Mouse (Mus musculus) liver, embryonic 14.5 days (tissue): Measurements from ENCODE around the gene Wdr83. TPM values are rescaled to one million over a fixed set of nuclear protein-coding genes. Genes with fewer than 3 reads are reported as not detected.

Source experiments
- ATAC-seq: fragments of 200-750 bp; cut with Nextera tagmentation; 2 replicates; pipeline ENCODE4 v1.8.0; 2017; ENCODE audit warnings: moderate number of reproducible peaks, mild to moderate bottlenecking, moderate library complexity; ENCODE audit not compliant: insufficient read depth
- DNase-seq, 3 experiments: peaks; one replicate each; pipeline ENCODE4 v3.0.0-alpha.2; 2012 to 2013; ENCODE audit warnings: low read depth in 3 of 3, low spot score in 3 of 3
- H3K27ac ChIP-seq: fragments of 300-500 bp; sonication (generic); 2 replicates; pipeline ENCODE4 v1.5.1; 2014; ENCODE audit warnings: moderate library complexity, mild to moderate bottlenecking, control low read depth, inconsistent platforms
- H3K27me3 ChIP-seq: fragments of 300-500 bp; sonication (generic); 2 replicates; pipeline ENCODE4 v1.6.1; 2014; ENCODE audit warnings: mild to moderate bottlenecking, low read length, moderate library complexity; ENCODE audit not compliant: control insufficient read depth, insufficient read depth
- H3K36me3 ChIP-seq: fragments of 300-500 bp; sonication (generic); replicated peaks from 2 replicates; pipeline ENCODE4 v1.6.1; 2014; ENCODE audit warnings: low read depth; ENCODE audit not compliant: control insufficient read depth, insufficient read depth
- H3K4me1 ChIP-seq, 2 experiments: fragments of 200-500 bp in 1 of 2; fragments of 300-500 bp in 1 of 2; sonication (generic) in 1 of 2; replicated peaks; 2 replicates each; pipeline ENCODE4 v1.6.1; 2012 to 2014; ENCODE audit warnings: antibody characterized with exemption in 1 of 2, inconsistent platforms in 1 of 2, low read length in 1 of 2; ENCODE audit not compliant: control insufficient read depth in 2 of 2, insufficient read depth in 2 of 2
- H3K4me2 ChIP-seq: fragments of 300-500 bp; sonication (generic); 2 replicates; pipeline ENCODE4 v1.6.1; 2014; ENCODE audit warnings: low read depth, mild to moderate bottlenecking, control low read depth, moderate library complexity
- H3K4me3 ChIP-seq, 2 experiments: fragments of 200-500 bp in 1 of 2; fragments of 300-500 bp in 1 of 2; sonication (generic) in 1 of 2; 2 replicates each; pipeline ENCODE4 v1.5.1; 2012 to 2014; ENCODE audit warnings: low read depth in 2 of 2, low read length in 2 of 2, mild to moderate bottlenecking in 2 of 2, control low read depth in 1 of 2, inconsistent platforms in 1 of 2, moderate library complexity in 1 of 2; ENCODE audit not compliant: insufficient read depth in 1 of 2
- H3K9ac ChIP-seq: fragments of 300-500 bp; sonication (generic); replicated peaks from 2 replicates; pipeline ENCODE4 v1.6.1; 2014; ENCODE audit warnings: mild to moderate bottlenecking, control low read depth, moderate library complexity
- H3K9me3 ChIP-seq: fragments of 300-500 bp; sonication (generic); 2 replicates; pipeline ENCODE4 v1.6.1; 2016; ENCODE audit warnings: low read length, mixed read lengths; ENCODE audit not compliant: control insufficient read depth
- CTCF ChIP-seq: IDR thresholded peaks from 2 replicates; pipeline ENCODE4 v1.5.1; 2016; ENCODE audit warnings: antibody characterized with exemption, low read depth, control low read depth
- EP300 ChIP-seq: IDR thresholded peaks from 2 replicates; pipeline ENCODE4 v1.6.1; 2016; ENCODE audit warnings: antibody characterized with exemption, low read depth
- WGBS: fragments of 180-500 bp; shearing (Covaris S2); extraction: QIAGEN DNeasy Blood & Tissue Kit; methylation state at CpG from one replicate; pipeline ENCODE4 v1.1.7; 2014; ENCODE audit not compliant: insufficient replicate concordance; 5-methylcytosine and 5-hydroxymethylcytosine counted together
- polyA plus RNA-seq, 2 experiments: library from polyadenylated mRNA; depleted of rRNA in 1 of 2; stranded (reverse) in 1 of 2; unstranded in 1 of 2; fragments of >200 nt; fragmentation: Nextera tagmentation in 1 of 2; extraction: Ambion mirVana in 1 of 2; gene quantifications; 2 replicates each; pipeline versions ENCODE4 v1.2.1 to v1.2.3; 2012 to 2014

Wdr83 gene
- polyA plus RNA-seq, 2 experiments, result 20.1 to 26.0 TPM

DNA sequence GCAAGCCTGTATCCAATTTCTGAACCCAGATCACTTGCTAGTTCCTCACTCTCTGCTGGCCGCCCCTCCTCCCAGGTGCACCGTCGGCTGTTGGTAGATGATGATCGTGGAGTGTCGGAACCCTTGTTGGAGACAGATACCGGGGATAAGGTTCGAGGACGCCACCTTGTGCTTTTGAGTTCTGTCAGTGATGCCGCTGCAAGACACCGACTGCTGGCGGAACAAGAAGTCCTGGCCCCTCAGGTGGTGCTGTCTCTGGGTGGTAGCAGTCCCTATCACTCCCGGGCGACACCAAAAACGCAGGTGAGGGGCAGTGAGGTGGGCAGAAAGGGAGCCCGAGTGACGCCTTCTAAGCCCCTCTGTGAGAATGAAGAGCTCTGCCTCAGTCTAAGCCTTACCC, 15.1 kb upstream of the Wdr83 start:
- no peak overlapping the region for H3K4me3 ChIP-seq
- no peaks in the 10 kb centered on the region for H3K4me1 ChIP-seq
- ATAC-seq (no peak), DNase-seq (no peak)
- no peak overlapping the region for H3K27ac ChIP-seq
- 78% methylated on average over 16 of the region's 16 CpGs for WGBS
- no peaks in the 10 kb centered on the region for H3K9me3 ChIP-seq
- TF ChIP-seq CTCF (no peak), EP300 (no peak)
- H3K9ac ChIP-seq, result no peak overlapping the region
- no peak overlapping the region for H3K4me2 ChIP-seq
- H3K27me3 ChIP-seq, result no peaks in the 10 kb centered on the region
- H3K36me3 ChIP-seq, result peaks cover 4% of the 10 kb centered on the region

DNA sequence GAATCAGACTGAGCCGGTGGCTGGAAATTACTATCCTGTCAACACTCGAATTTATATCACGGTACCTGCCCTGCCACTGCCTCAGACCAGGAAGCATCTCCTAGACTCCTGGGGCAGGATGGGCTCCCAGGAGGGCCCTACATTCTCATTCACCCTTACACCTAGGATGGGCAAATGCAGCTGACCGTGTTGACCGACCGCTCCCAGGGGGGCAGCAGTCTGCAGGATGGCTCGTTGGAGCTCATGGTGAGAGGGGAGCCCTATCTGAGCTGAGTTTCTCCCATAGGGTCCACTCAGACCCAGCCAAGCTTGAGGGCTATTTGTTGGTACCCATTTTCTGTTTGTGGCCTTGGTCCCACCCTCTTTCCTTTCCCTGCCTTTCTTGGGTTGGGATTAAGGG, 14.5 kb upstream of the Wdr83 start:
- TF ChIP-seq EP300, result no peak
- TF ChIP-seq CTCF, result no peak
- ATAC-seq (no peak), DNase-seq (no peak)
- no peak overlapping the region for H3K27ac ChIP-seq
- no peaks in the 10 kb centered on the region for H3K9me3 ChIP-seq
- H3K9ac ChIP-seq, result no peak overlapping the region
- no peak overlapping the region for H3K4me3 ChIP-seq
- no peak overlapping the region for H3K4me2 ChIP-seq
- no peaks in the 10 kb centered on the region for H3K27me3 ChIP-seq
- WGBS, result 80% methylated on average over 7 of the region's 7 CpGs
- H3K4me1 ChIP-seq, result no peaks in the 10 kb centered on the region
- peaks cover 4% of the 10 kb centered on the region for H3K36me3 ChIP-seq

- Histone ChIP-seq H3K27ac (no peak overlapping the region), H3K9ac (no peak overlapping the region), H3K4me1 (no peaks in the 10 kb centered on the region), H3K9me3 (no peaks in the 10 kb centered on the region), H3K27me3 (no peaks in the 10 kb centered on the region), H3K4me2 (no peak overlapping the region), H3K4me3 (no peak overlapping the region), H3K36me3 (peaks cover 4% of the 10 kb centered on the region)
- TF ChIP-seq CTCF (no peak), EP300 (no peak)
- WGBS, result 81% methylated on average over 13 of the region's 13 CpGs
- no peak for DNase-seq
- ATAC-seq, result no peak
These were observed 13.9 kb upstream of the Wdr83 start for GRCm38 (mm10) chr8:85095051-85095450.

GRCm38 (mm10) chr8:85091526-85092090, 10.5 kb upstream of the Wdr83 start:
- no peaks in the 10 kb centered on the region for H3K27me3 ChIP-seq
- no peaks in the 10 kb centered on the region for H3K4me1 ChIP-seq
- TF ChIP-seq CTCF, result no peak
- no peak for TF ChIP-seq EP300
- no peak overlapping the region for H3K4me2 ChIP-seq
- no peak for ATAC-seq
- H3K9me3 ChIP-seq, result no peaks in the 10 kb centered on the region
- H3K9ac ChIP-seq, result no peak overlapping the region
- no peak overlapping the region for H3K27ac ChIP-seq
- H3K4me3 ChIP-seq, result no peak overlapping the region
- DNase-seq, result no peak
- WGBS, result 67% methylated on average over 21 of the region's 21 CpGs
- H3K36me3 ChIP-seq, result no peaks in the 10 kb centered on the region; the same call in none of the 2 replicates

DNA sequence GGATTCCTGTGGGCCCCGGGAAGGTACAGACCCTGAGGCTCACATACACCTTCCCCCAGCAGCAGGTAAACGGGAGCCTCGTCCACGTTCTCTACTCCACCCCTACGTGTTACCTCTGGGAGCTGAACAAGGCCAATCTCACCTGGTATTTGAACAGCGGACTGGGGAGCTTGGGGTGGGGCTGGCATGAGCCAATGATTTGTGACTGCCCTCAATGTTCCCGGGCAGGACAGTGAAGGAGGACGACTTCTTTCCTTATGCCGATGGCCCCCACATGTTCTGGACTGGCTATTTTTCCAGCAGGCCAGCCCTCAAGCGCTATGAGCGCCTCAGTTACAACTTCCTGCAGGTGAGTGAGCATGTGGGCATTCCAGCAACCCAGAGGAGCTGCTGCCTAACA, 9.8 kb upstream of the Wdr83 start:
- WGBS, result 80% methylated on average over 11 of the region's 11 CpGs

More for the DNA sequence above, 9.8 kb upstream of the Wdr83 start:
- ATAC-seq (no peak), DNase-seq (no peak)
- H3K27ac ChIP-seq, result no peak overlapping the region
- no peaks in the 10 kb centered on the region; the same call in none of the 2 replicates for H3K36me3 ChIP-seq
- H3K9ac ChIP-seq, result no peak overlapping the region
- H3K4me3 ChIP-seq, result no peak overlapping the region
- no peaks in the 10 kb centered on the region for H3K4me1 ChIP-seq
- no peak for TF ChIP-seq EP300
- no peaks in the 10 kb centered on the region for H3K27me3 ChIP-seq
- H3K9me3 ChIP-seq, result no peaks in the 10 kb centered on the region
- no peak overlapping the region for H3K4me2 ChIP-seq
